Mouse (Mus musculus): ENCODE results near the gene Gm12184. TPM values are rescaled to one million over a fixed set of nuclear protein-coding genes. Genes with fewer than 3 reads are reported as not detected.
A peak's percentile ranks its signal among the peaks of the same experiment; 100 is the strongest.
"Not testable (repeated sequence)": the region's sequence is repeated elsewhere in the genome, so short reads cannot be mapped to it uniquely, and the experiment has no call there.

The Gm12184 gene
- polyA plus RNA-seq (2012; fragmentation: generic; extraction: Trizol): 13.2 TPM

DNA sequence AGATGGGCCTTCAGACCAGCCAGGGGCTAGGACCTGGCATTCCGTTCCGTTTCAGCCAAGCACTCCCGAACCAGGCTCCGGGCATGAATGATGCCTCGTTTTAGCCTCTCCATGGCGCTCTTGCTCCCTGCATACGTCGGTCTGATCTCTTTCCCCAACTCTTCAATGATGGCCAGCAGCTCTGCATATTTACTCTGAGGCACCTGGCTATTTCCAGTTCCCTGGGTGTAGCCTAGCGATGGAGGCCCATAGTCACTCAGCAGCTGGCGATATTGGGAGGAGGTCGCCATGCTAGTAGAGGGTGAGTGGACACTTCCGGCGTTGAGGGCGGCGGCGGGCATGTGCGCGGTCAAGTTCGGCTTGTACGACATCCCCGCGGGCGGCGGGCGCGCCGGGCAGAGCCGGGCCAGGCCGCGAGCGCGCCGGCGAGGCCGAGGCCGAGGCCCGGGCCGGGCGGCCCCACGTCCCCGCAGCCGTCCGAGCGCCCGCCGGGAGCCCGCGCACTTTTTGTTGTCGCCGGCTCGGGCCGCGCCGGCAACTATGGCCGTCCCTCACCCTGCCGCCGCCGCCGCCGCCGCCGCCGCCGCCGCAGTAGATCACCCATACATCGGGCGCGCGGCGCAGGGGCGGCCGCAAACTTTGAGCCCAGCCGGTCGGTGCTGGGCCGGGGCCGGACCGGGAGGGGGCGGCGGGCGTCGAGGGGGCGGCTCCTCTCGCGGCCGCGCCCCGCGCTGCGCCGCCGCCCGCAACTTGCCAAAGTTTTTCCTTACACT, at the start of gene Gm12184, which contains the start of gene Trim7:
Gm12184 (minus strand) TSS at position 677 of the 773 bp plus-strand sequence.
Trim7 (plus strand) TSS at position 162 of the 773 bp plus-strand sequence.
- H3K36me3 ChIP-seq (ENCODE audit: control insufficient read depth, insufficient read depth); H3K79me2 ChIP-seq (ENCODE audit: control insufficient read depth, insufficient read depth); H3ac ChIP-seq (ENCODE audit: control insufficient read depth, insufficient read length); H3K27me3 ChIP-seq (ENCODE audit: control insufficient read depth, insufficient read depth, insufficient read length): not testable (repeated sequence)
- Histone ChIP-seq H3K4me2 (ENCODE audit: low read depth) (peak within 1 kb of the TSS; percentile 58), H3K4me3 (peak within 1 kb of the TSS; percentile 28)

GRCm38 (mm10) chr11:48875343-48875837, 48.9 kb upstream of the Gm12184 start:
- not testable (repeated sequence) for H3K4me3 ChIP-seq; H3K36me3 ChIP-seq (ENCODE audit: control insufficient read depth, insufficient read depth); H3K4me2 ChIP-seq (ENCODE audit: low read depth); H3K79me2 ChIP-seq (ENCODE audit: control insufficient read depth, insufficient read depth); H3K27me3 ChIP-seq (ENCODE audit: control insufficient read depth, insufficient read depth, insufficient read length); H3ac ChIP-seq (ENCODE audit: control insufficient read depth, insufficient read length)

GRCm38 (mm10) chr11:48874465-48874864, 48.0 kb upstream of the Gm12184 start:
- Histone ChIP-seq H3ac (ENCODE audit: control insufficient read depth, insufficient read length) (no peak overlapping the region), H3K27me3 (ENCODE audit: control insufficient read depth, insufficient read depth, insufficient read length) (no peaks in the 10 kb centered on the region), H3K4me3 (no peak overlapping the region), H3K4me2 (ENCODE audit: low read depth) (peak overlapping the region; percentile 98), H3K36me3 (ENCODE audit: control insufficient read depth, insufficient read depth) (no peaks in the 10 kb centered on the region), H3K79me2 (ENCODE audit: control insufficient read depth, insufficient read depth) (peaks cover 9% of the 10 kb centered on the region)
- TF ChIP-seq POLR2AphosphoS2 (IDR thresholded peaks at IDR 0.05; ENCODE audit: insufficient read length, low read depth): no peak

DNA sequence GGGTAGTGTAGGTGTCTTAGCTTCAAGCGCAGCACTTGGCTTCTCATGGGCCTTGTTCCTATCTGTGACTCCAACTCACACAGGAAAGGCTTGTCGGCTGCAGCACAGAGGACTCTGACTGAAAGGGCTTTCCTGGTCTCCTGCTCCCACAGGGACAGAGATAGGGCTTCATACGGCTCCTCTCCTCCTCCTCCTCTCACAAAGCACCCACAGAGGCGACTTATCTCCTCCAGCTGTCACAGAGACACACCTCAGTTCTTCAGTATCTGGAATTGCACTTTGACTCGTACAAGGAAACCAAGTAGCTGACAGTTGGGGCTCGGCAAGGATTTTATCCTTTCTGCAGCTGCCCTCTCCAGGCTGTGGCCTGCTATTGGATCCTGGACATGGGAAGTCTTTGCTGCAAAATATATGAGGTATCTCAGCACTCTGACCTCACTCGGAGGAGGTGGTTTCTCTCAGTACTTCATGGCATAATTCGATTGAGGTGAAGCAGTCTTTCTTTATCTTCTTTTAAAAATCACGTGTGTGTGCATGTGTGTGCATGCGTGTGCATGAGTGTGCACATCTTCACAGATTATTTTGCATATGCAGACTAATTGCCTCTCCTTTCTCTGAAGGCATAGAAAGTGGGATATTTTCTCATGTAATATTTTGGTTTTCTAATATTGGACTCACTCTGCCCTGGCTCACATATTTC, 47.3 kb upstream of the Gm12184 start:
- H3K36me3 ChIP-seq (ENCODE audit: control insufficient read depth, insufficient read depth): no peaks in the 10 kb centered on the region
- H3K4me3 ChIP-seq: no peak overlapping the region
- no peaks in the 10 kb centered on the region for H3K27me3 ChIP-seq (ENCODE audit: control insufficient read depth, insufficient read depth, insufficient read length)
- peak overlapping the region; percentile 98 for H3K4me2 ChIP-seq (ENCODE audit: low read depth)
- H3ac ChIP-seq (ENCODE audit: control insufficient read depth, insufficient read length): no peak overlapping the region
- TF ChIP-seq SRF (IDR thresholded peaks at IDR 0.05; ENCODE audit: control insufficient read depth, insufficient read length, low read depth) (no peak), REST (IDR thresholded peaks at IDR 0.05; ENCODE audit: insufficient read depth, insufficient read length) (no peak), USF1 (IDR thresholded peaks at IDR 0.05; ENCODE audit: low read depth) (no peak), MYOD1 (IDR thresholded peaks at IDR 0.05; ENCODE audit: control insufficient read depth in 1 of 3, insufficient read length in 2 of 3, low read depth in 2 of 3) (peak in 1 of 3 experiments; percentile 28), MYOG (IDR thresholded peaks at IDR 0.05; ENCODE audit: control insufficient read depth in 1 of 3, insufficient read depth in 1 of 3, insufficient read length in 2 of 3, low read depth in 2 of 3) (peak in 1 of 3 experiments; percentile 31), CEBPB (IDR thresholded peaks at IDR 0.05; ENCODE audit: insufficient read depth, poor library complexity, severe bottlenecking) (no peak), E2F4 (IDR thresholded peaks at IDR 0.05; ENCODE audit: insufficient read depth) (no peak)
- H3K79me2 ChIP-seq (ENCODE audit: control insufficient read depth, insufficient read depth): peaks cover 16% of the 10 kb centered on the region

DNA sequence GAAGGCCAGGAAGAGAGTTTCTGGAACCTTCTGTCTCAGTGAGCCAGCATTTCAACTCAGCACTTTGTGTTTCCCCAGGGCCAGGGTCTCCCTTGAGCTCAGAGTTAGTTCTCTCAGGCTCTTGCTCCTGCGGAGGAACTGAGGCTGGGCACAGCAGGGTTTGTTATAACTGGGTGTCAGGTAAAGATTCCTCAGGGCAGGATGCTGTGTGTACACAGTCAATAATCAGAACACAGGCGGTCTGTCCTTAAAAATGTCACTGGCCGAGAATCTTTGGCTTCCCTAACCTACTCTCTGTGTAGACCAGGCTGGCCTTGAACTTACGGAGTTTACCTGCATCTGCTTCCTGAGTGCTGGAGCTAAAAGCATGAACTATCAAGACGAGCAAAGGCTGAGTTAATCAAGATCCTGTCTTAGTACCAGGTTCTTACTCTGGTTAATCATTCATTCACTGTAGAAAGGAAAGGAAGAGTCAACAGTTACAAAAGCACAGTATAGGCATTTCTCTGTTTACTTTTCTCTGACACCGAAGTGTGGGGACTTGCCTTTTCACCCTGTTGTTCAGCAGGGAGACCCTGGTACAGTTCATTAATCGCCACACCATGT, 46.3 kb upstream of the Gm12184 start:
- H3ac ChIP-seq (ENCODE audit: control insufficient read depth, insufficient read length): no peak overlapping the region
- no peaks in the 10 kb centered on the region for H3K27me3 ChIP-seq (ENCODE audit: control insufficient read depth, insufficient read depth, insufficient read length)
- H3K36me3 ChIP-seq (ENCODE audit: control insufficient read depth, insufficient read depth): no peaks in the 10 kb centered on the region
- peak overlapping the region; percentile 72 for H3K4me3 ChIP-seq
- H3K4me2 ChIP-seq (ENCODE audit: low read depth): peak overlapping the region; percentile 98
- TF ChIP-seq MYOD1 (IDR thresholded peaks at IDR 0.05; ENCODE audit: control insufficient read depth in 1 of 3, insufficient read length in 2 of 3, low read depth in 2 of 3) (no peak), POLR2A (IDR thresholded peaks at IDR 0.05; ENCODE audit: insufficient read length, low read depth) (no peak), POLR2AphosphoS2 (IDR thresholded peaks at IDR 0.05; ENCODE audit: insufficient read length, low read depth) (no peak), CEBPB (IDR thresholded peaks at IDR 0.05; ENCODE audit: insufficient read depth, poor library complexity, severe bottlenecking) (no peak), MYOG (IDR thresholded peaks at IDR 0.05; ENCODE audit: control insufficient read depth in 1 of 3, insufficient read depth in 1 of 3, insufficient read length in 2 of 3, low read depth in 2 of 3) (no peak), MAX (IDR thresholded peaks at IDR 0.05; ENCODE audit: low read depth) (no peak), E2F4 (IDR thresholded peaks at IDR 0.05; ENCODE audit: insufficient read depth) (no peak), TCF3 (IDR thresholded peaks at IDR 0.05; ENCODE audit: insufficient read length, low read depth) (no peak), USF1 (IDR thresholded peaks at IDR 0.05; ENCODE audit: low read depth) (no peak), SRF (IDR thresholded peaks at IDR 0.05; ENCODE audit: control insufficient read depth, insufficient read length, low read depth) (no peak), REST (IDR thresholded peaks at IDR 0.05; ENCODE audit: insufficient read depth, insufficient read length) (no peak), TCF12 (IDR thresholded peaks at IDR 0.05; ENCODE audit: insufficient read depth, poor library complexity, severe bottlenecking) (no peak)
- H3K79me2 ChIP-seq (ENCODE audit: control insufficient read depth, insufficient read depth): peaks cover 21% of the 10 kb centered on the region

All from myocyte (in vitro differentiated cells).